Mouse (Mus musculus) layer of hippocampus, adult 2 months (tissue): ENCODE measurements around the gene Mdga1. TPM values are rescaled to one million over a fixed set of nuclear protein-coding genes. Genes with fewer than 3 reads are reported as not detected.
A peak's percentile ranks its signal among the peaks of the same experiment; 100 is the strongest.
"Not testable (repeated sequence)": the region's sequence is repeated elsewhere in the genome, so short reads cannot be mapped to it uniquely, and the experiment has no call there.

Experiments
- DNase-seq, 2 experiments: peaks; one replicate each; pipeline ENCODE4 v3.0.0; 2022; ENCODE audit warnings: low spot score in 2 of 2
- H3K27ac ChIP-seq: fragments of 200-600 bp; 2 replicates; pipeline ENCODE4 v1.8.1; 2022
- H3K4me3 ChIP-seq: fragments of 200-600 bp; 2 replicates; pipeline ENCODE4 v1.8.1; 2022; ENCODE audit warnings: mild to moderate bottlenecking
- CTCF ChIP-seq: fragments of 200-600 bp; conservative IDR thresholded peaks from 2 replicates; pipeline ENCODE4 v1.8.1; 2022; ENCODE audit warnings: antibody characterized with exemption, mild to moderate bottlenecking, moderate library complexity
- total RNA-seq, 2 experiments: library from RNA; stranded (reverse); gene quantifications; 2 replicates each; pipeline ENCODE4 v1.2.3; 2021

The Mdga1 gene
- total RNA-seq, 2 experiments from 2014 or later = 70.1 to 73.8 TPM

DNA sequence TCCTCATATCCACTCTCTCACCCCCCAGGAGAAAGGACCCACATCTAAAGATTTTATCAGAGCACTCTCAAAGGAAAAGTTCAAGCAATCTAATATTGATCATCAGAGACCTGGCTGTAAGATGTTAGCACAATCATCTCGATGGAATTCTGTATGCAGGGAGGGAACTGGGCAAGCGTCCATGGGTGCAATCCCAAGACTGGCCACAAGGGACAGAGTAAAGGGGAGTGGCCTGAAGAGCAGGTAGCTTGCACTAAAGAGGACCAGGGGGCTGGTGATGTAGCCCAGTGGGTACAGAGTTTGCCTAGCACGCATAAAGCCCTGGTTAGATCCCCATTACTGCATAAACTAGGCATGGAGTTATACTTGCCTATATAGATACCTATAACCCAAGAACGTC, 168.5 kb downstream of the Mdga1 start:
- Histone ChIP-seq H3K27ac (no peak overlapping the region), H3K4me3 (no peak overlapping the region)
- TF ChIP-seq CTCF = peak; percentile 83
- DNase-seq = peak in 1 of 2 experiments; percentile 70

DNA sequence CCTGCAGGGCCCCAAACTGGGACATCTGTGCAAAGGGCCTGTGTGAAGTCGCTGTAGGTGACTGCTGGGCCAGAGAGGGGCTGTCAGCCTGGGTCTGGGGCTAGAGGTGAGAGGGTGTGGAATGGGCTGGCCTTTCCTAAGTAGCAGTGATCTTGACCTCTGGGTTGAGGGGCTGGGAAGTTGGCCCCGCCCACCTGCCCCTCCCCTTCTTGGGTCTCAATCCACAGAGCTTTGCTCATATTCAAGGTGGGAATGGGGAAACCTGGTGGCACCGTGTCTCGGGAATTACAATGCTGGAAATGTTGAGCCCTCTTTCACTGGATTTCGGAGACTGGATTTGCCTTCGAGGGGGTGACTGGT, 169.8 kb downstream of the Mdga1 start:
- Histone ChIP-seq H3K4me3 (no peak overlapping the region), H3K27ac (no peak overlapping the region)
- no peak for TF ChIP-seq CTCF
- no peak for DNase-seq

DNA sequence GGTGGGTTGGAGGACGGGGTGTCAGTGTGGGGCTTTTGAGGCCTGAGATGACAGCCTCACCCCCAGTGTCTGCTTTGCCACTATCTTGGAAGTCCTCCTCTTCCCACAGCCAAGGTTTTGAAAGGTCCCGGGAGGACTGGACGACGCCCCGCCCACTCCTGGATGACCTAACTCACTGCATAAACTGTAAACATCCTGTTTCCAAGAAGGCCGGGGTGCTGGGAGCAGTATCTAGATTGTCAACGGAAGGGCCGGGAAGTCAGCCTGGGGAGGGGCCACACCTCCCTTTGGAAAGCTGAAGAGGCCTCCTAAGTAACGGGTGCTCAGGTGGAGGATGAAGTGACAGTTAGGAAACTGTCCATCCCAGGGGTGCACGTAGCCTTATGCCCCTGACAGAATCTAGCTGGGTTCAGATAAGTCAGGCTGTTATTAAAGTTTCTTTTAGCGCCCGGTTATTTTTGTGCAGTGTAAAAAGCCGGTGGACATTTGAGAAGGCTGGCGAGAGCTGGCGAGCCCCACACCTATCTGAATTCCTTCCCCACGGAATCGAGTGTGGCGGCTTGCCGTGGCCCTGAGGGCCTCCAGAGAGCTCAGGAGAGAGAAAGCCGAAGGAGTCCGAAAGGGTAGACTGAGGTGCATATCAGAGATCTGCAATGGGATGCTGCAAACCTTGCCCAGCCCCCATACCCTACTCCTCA, 170.3 kb downstream of the Mdga1 start:
- TF ChIP-seq CTCF = no peak
- Histone ChIP-seq H3K4me3 (no peak overlapping the region), H3K27ac (no peak overlapping the region)
- no peak for DNase-seq

DNA sequence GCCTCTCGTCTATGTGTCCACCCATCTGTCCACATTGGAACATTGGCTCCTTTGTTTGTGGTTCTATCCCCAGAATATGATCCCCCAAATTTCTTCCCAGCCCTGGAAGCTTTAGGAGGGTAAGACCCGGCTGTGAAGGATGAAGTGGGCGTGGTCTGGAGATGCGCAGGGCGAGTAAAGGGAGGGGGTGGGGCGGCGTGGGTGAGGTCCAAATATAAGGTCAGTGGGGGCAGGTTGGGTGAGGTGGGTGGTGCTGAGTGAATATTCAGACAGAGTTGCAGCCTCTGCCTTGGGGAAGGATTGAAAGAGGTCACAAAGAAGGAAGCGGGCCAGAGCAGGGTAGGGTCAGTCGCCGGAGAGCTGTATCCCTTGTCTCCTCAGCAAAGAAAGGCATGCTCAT, 171.7 kb downstream of the Mdga1 start:
- no peak overlapping the region for H3K4me3 ChIP-seq
- DNase-seq = no peak
- no peak for TF ChIP-seq CTCF
- H3K27ac ChIP-seq = no peak overlapping the region

DNA sequence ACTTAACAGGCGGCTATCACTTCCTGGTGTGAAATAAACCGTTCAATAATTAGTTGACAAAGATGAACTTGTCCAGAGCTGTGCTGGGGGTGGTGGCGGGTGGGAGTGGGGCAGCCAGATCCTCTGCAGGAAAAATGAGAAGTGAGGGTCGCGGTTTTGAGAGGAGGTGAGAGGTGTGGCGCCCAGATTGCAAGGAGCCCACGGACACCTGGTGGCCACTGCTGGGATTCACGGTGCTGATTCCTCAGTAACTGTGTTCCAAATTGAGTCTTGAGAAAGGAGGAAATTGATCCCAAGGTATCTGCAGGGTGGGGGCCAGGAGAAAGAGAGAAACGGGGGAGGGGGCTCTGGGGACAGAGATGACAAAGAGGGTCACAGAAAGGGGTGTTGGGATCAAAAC, 173.1 kb downstream of the Mdga1 start:
- peak; percentile 55 for TF ChIP-seq CTCF
- H3K4me3 ChIP-seq = no peak overlapping the region
- no peak for DNase-seq
- peak overlapping the region; percentile 91; the same call in 1 of the 2 replicates for H3K27ac ChIP-seq

DNA sequence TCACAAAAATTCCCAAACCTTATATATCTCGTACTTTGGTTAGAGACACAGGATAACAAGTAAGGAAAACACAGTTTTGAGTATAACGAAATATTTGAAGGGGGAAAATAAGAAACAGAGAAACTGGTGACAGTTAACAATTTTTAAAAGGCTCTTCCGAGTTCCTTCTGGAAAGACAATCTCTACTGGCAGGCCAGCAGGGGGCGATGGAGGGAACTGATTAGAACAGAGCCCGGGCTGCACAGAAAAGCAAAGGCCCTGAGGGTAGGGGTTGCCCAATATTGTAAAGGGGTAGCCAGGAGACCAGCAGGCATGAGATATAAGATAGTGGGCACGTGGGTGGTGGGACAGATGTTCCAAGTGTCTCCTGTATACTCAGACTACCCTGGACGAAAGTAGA, 173.8 kb downstream of the Mdga1 start:
- peak overlapping the region; percentile 91 for H3K27ac ChIP-seq
- no peak overlapping the region for H3K4me3 ChIP-seq
- DNase-seq = peak; percentile 74 to 85
- TF ChIP-seq CTCF = peak; percentile 90

DNA sequence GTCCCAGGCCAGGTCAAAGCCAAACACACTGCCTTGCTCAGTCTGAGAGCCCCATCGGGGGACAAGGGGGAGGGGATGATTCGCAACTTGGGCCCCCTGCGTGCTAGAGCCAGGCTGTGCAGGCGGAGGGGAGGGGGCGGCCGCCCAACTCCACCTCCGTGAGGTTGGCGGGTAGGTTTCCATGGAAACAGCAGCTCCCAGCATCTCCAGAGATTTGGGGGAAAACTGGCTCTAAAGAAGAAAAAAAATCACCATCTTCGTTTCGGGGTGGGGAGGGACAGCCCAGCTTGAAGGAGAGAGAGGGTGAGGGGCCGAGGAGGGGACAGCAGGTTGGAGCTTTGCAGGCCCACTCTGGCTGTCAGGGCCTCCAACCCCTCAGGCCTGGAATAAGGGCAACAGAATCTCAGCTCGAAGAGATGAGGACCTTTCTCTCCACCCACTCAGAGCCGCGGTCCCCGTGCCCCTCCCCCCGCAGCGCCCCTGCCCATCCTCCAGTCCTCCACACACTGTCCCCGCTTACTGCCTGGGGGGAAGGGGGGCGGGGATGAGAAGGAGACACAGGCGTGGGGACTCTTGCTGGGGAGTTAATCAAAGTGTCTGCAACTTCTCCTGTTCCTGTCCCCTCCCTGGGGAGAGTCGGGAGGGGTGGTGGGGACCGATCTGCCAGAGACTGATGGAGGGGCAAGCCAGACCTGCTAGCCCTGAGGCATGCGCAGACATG, 174.7 kb downstream of the Mdga1 start:
- TF ChIP-seq CTCF = no peak
- Histone ChIP-seq H3K27ac (peak overlapping the region; percentile 91), H3K4me3 (peak overlapping the region; percentile 20)
- peak; percentile 41 to 55 for DNase-seq

DNA sequence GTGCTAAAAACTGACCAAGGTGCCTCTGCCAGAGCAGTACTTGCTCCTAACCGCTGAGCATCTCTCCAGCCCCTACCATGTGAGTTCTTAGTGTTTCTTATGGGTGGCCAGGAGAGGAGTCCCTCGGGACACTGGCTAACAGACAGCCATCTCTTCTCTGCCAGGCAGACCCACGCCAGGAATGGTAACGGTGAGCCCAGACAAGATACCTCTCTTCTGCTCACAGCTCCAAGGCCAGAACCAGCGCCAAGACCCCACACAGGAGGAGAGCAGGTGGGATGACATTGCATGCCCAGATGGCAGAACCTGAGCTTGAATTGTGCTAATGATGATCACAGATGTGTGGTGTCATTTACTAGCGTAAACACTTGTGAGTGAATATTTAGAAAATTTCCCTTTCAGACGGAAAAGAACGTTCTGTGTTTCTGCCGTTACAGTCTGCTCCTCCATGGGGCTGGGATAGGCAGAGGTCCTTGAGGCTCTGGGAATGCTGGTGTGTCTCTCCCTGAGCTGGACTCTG, 178.3 kb downstream of the Mdga1 start:
- TF ChIP-seq CTCF = no peak
- no peak overlapping the region for H3K4me3 ChIP-seq
- peak overlapping the region; percentile 61 for H3K27ac ChIP-seq
- DNase-seq = peak; percentile 33 to 39

DNA sequence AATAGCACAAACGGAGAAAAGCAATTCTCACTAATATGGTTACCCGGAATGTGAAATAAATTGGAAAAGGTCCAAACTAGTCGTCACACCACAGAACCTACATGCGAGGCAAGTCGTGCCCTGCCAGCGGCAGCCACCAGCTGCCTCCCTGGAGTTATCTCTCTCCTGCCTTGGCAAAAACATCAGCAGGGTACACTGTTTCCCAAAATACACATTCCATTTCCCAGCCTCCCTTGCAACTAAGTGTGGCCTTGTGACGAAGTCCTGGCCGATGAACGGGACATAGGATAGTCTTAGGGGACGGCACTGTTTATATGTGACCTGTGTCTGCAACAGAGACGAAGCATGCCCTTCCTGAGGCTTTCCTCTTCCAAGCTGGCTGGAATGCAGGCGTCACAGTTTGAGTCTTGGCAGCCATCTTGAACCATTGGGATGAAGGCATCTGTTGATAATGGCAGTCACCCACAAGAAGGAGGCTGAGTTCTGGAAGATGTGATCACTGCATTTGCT, 179.6 kb downstream of the Mdga1 start:
- H3K4me3 ChIP-seq = no peak overlapping the region
- DNase-seq = no peak
- H3K27ac ChIP-seq = no peak overlapping the region; the same call in 1 of the 2 replicates
- TF ChIP-seq CTCF = no peak

DNA sequence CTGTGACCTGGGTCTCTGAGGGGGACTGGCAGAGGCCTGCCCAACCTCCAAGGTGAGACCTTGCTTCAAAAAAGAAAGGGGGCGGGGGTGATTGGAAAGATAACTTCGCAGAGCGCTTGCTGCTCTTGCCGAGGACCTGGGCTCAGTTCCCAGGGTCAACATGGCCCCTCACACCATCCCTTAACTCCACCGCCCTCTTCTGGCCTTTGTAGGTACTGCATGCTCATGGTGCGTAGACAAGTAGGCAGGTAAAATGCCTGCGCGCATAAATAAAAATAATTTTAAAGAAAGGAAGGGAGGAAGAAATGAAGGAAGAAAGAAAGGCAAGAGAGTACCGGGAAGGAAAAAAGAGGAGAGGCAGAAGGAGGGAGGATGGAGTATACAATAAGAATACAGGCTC, 180.2 kb downstream of the Mdga1 start:
- peak; percentile 68 for TF ChIP-seq CTCF
- Histone ChIP-seq H3K27ac (no peak overlapping the region; the same call in 1 of the 2 replicates), H3K4me3 (no peak overlapping the region)
- no peak for DNase-seq

DNA sequence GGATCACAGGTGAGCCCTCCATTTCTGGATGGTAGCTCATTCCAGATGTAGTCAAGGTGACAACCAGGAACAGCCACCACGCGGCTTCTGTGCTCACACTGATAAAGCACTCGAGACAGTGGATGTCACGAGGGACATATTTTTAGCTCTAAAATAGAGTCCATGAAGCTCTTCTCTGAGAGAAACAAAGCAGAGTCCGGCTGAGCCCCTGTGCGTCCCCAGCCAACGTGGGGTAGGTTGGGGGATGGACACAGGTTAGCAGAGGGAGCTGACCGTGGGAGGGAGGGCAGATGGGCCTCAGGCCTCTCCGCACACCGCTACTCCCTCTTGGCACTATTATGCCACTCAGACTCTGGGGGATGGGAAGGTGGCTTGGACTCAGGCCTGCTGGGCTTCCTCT, 181.3 kb downstream of the Mdga1 start:
- no peak overlapping the region for H3K27ac ChIP-seq
- no peak for TF ChIP-seq CTCF
- H3K4me3 ChIP-seq = no peak overlapping the region
- no peak for DNase-seq

DNA sequence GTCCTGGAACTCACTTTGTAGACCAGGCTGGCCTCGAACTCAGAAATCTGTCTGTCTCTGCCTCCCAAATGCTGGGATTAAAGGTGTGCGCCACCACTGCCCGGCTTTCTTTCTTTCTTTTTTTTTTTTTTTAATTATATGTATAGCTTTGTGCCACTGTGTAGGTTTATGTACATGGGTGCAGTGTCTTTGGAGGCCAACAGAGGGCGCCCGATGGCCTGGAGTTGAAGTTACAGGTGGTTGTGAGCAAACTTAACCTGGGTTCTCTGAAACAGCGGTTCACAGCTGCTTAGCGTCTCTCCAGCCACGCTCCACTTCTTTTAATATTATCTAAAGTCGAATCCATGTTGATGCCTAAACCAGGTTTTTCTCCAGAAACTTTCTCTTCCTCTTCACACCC, 185.1 kb downstream of the Mdga1 start:
- DNase-seq = no peak
- no peak overlapping the region for H3K27ac ChIP-seq
- peak; percentile 46 for TF ChIP-seq CTCF
- no peak overlapping the region for H3K4me3 ChIP-seq

DNA sequence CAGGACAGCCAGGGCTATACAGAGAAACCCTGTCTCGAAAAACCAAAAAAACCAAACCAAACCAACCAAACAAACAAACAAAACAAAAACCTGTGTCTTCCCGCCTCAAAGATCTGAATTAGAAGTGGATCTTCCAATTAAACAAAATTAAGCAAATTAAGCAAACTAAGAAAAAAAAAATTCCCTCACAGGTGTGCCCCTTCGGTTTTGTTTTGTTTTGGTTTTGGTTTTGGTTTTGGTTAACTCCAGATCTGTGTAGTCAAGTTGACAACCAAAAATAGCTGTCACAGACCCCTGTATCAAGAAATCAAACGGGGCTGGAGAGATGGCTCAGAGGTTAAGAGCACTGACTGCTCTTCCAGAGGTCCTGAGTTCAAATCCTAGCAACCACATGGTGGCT, 188.4 kb downstream of the Mdga1 start:
- not testable (repeated sequence) for DNase-seq, H3K4me3 ChIP-seq, H3K27ac ChIP-seq

DNA sequence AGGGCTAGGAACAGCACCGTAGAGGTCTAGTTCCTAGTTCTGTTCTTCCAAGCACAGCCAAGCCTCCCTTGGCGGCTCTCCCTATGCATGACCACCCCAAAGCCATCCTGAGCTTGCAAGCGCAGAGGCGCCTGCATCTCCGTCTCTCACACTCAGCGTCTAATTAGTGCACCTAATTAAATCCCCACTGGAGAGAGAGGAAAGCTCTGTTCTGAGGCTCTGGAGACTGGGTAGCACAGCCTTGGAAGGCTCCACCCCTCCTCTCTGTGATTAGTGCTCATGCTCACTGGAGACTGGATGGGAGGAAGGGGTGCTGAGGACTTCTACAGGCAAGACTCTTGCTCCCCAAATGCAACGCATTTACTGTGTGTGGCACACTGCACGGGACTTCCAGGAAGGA, 191.9 kb downstream of the Mdga1 start:
- TF ChIP-seq CTCF = no peak
- H3K4me3 ChIP-seq = no peak overlapping the region
- DNase-seq = no peak
- H3K27ac ChIP-seq = no peak overlapping the region

Other genes starting within 250 kb of the Mdga1 start
- gene Zfand3, start 34.6 kb upstream of the Mdga1 start, total RNA-seq = 100 to 1,000 TPM; 112 to 118 TPM